Mouse (Mus musculus) subcutaneous adipose tissue, adult 2 months (tissue): ENCODE measurements around the gene Imp3. TPM values are rescaled to one million over a fixed set of nuclear protein-coding genes. Genes with fewer than 3 reads are reported as not detected.

Experiments used
- polyA plus RNA-seq: library from polyadenylated mRNA; depleted of rRNA; stranded (reverse); fragments of >200 nt; gene quantifications from 2 replicates; pipeline ENCODE4 v1.2.3, GENCODE M21; 2012; ENCODE audit warnings: low replicate concordance; rRNA removed

Imp3 gene
- polyA plus RNA-seq, result 107 and 219 TPM in 2 replicates

DNA sequence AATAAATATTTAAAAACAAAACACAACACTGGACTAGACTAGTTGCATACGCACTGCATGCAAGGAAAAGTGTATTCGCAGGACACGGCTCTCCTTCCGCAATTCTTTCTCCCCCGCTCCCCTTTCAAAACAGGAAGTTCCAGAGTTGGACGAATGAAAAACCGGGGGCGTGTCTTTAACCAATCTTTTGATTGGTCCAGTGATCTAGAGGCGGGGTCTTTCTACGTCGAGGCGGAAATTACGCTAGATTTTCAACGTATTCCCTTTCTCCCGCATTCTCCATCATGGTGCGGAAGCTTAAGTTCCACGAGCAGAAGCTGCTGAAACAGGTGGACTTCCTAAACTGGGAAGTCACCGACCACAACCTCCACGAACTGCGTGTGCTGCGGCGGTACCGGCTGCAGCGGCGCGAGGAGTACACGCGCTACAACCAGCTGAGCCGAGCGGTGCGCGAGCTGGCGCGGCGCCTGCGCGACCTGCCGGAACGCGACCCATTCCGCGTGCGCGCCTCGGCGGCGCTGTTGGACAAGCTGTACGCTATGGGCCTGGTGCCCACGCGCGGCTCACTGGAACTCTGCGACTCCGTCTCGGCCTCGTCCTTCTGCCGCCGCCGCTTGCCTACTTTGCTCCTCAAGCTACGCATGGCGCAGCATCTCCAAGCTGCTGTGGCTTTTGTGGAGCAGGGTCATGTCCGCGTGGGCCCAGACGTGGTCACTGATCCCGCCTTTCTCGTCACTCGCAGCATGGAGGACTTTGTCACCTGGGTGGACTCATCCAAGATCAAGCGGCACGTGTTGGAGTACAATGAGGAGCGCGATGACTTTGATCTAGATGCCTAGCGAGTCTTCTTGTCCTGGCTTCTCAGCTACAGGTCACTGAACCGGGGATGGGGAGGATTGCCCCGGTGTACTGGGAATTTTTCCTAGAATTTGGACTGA, at the start of gene Imp3:
Gene Imp3, plus strand, starts transcription at position 253 of the 938 bp plus-strand sequence.

DNA sequence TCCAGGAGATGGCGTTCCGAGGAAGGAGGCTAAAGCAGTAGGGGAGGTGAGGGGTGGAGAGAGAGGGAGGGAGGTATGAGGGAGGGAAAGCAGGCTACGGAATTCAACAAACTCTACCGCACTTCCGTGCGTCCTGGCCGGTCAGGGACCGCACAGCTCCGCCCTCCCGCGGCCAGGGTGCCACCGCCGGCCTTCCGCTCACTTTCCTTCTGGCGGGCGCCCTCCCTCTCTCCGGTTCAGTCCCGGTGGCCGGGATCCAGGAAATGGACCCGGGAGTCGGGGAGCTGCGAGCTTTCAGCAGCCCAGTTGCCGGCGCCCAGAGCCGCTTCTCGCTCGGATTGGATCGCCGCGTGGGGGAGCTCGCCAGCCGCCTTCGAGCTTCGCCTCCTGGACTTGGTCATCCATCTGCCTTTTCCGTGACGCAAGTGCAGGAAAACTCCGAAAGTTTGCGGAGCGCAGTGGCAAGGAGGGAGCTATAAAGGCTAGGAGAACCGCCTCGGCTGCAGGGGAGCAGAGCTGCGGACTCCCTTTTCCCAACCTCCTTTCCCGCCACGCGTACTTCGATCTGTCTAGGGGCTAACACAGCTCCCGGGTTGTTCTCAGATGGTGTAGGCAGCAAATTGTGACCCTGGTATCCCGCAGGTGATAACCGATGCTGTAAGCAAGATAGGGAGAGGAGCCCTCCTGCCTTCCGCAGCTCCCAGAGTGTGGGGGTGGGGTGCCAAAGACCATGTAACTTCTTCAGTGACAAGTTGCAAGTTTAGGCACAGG, 9.0 kb upstream of the Imp3 start, which contains the start of gene Snx33:
Gene Snx33, minus strand, starts transcription at position 331 of the 771 bp plus-strand sequence.

DNA sequence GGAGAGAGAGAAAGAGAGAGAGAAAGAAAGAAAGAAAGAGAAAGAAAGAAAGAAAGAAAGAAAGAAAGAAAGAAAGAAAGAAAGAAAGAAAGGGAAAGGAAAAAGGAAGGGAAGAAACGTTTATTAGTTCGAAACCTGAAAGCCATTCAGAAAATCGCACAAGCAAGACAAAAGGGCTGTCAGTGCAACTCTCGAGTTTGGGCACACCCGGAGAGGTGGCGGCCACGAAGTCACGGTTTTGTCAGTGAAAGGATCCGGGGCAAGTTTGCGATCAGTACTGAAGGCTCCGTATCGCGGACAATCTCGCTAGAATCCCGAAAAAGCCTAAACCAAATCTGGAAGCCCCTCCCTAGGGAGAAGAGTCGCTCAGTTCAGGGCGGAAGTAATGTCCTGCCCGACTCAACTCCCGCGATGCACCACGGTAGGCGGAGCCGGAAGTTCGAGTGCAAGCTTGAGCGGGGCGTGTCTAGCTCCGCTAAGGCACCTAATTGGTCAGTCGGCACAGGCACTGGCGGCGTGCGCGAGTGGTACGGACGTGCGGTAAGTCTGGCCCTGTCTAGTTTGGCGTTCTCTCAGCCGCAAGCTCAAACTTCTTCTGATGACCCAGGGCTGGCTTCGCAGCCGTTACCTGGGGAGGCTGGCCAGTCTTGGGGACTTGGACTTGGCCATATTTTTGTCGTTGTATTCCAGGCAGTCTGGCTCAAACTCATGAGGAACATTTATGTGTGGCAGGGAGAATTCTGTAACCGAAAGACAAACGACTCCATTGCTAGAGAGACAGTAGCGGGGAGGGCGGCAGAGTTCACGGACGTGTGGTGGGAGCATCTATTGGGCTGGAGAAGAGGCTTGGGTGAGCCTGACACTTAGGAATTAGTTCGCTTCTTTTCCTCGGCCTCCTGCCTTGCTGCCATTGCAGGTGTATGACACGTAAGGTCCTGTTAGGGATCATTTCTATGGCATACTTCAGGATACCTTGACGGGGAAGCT, 13.4 kb downstream of the Imp3 start, which contains the start of gene Snupn:
Gene Snupn, plus strand, starts transcription at position 465 of the 987 bp plus-strand sequence.

Other genes with a start within 250 kb of the Imp3 start
- gene Lingo1, start 141.0 kb upstream of the Imp3 start, polyA plus RNA-seq, result 1.3 and 13.0 TPM in 2 replicates
- gene Odf3l1, start 72.8 kb upstream of the Imp3 start, polyA plus RNA-seq, result 17.7 and 47.0 TPM in 2 replicates
- gene Cspg4, start 72.4 kb upstream of the Imp3 start, polyA plus RNA-seq, result 44.0 and 47.2 TPM in 2 replicates
- gene Snx33, start 9.1 kb upstream of the Imp3 start, polyA plus RNA-seq, result 19.4 and 22.6 TPM in 2 replicates
- gene Snupn, start 13.4 kb downstream of the Imp3 start, polyA plus RNA-seq, result 6.4 and 8.6 TPM in 2 replicates
- 29.8 and 43.5 TPM in 2 replicates for gene Ptpn9, start 57.4 kb downstream of the Imp3 start, polyA plus RNA-seq
- gene Sin3a, start 134.6 kb downstream of the Imp3 start, polyA plus RNA-seq, result 51.1 and 109 TPM in 2 replicates
- 227 and 273 TPM in 2 replicates for gene Man2c1, start 193.2 kb downstream of the Imp3 start, polyA plus RNA-seq
- gene Neil1, start 210.8 kb downstream of the Imp3 start, polyA plus RNA-seq, result 13.9 and 17.0 TPM in 2 replicates
- gene Commd4, start 220.9 kb downstream of the Imp3 start, polyA plus RNA-seq, result 143 and 173 TPM in 2 replicates